Mouse (Mus musculus) liver, adult 2 months (tissue): Measurements from ENCODE around the gene Parp16. TPM values are rescaled to one million over a fixed set of nuclear protein-coding genes. Genes with fewer than 3 reads are reported as not detected.

Experiments used
- DNase-seq: peaks from one replicate; pipeline ENCODE4 v3.0.0-alpha.2; 2011; ENCODE audit warnings: low read depth, low spot score; ENCODE audit errors: extremely low read depth
- H3K27ac ChIP-seq: fragments of 200-500 bp; replicated peaks from 2 replicates; pipeline ENCODE4 v1.5.1; 2012; ENCODE audit warnings: low read depth, mild to moderate bottlenecking, control low read depth, inconsistent platforms, low read length; ENCODE audit not compliant: insufficient read depth
- H3K27me3 ChIP-seq: fragments of 200-500 bp; 2 replicates; pipeline ENCODE4 v1.6.1; 2012; ENCODE audit warnings: mild to moderate bottlenecking, moderate library complexity, low read length, inconsistent platforms; ENCODE audit not compliant: control insufficient read depth, insufficient read depth
- H3K36me3 ChIP-seq: fragments of 200-500 bp; 2 replicates; pipeline ENCODE4 v1.6.1; 2012; ENCODE audit warnings: low read length, inconsistent platforms; ENCODE audit not compliant: control insufficient read depth, insufficient read depth
- H3K4me1 ChIP-seq: fragments of 200-500 bp; 2 replicates; pipeline ENCODE4 v1.6.1; 2011; ENCODE audit warnings: low read length; ENCODE audit not compliant: control insufficient read depth, insufficient read depth
- H3K4me3 ChIP-seq: fragments of 200-500 bp; 2 replicates; pipeline ENCODE4 v1.5.1; 2011; ENCODE audit warnings: low read depth, mild to moderate bottlenecking, control low read depth, low read length, moderate library complexity; ENCODE audit not compliant: insufficient read depth
- H3K79me2 ChIP-seq: fragments of 200-500 bp; 2 replicates; pipeline ENCODE4 v1.6.1; 2012; ENCODE audit warnings: inconsistent platforms, mild to moderate bottlenecking, low read length, moderate library complexity; ENCODE audit not compliant: control insufficient read depth, insufficient read depth
- H3K9ac ChIP-seq: fragments of 200-500 bp; 2 replicates; pipeline ENCODE4 v1.6.1; 2012; ENCODE audit warnings: low read depth, mild to moderate bottlenecking, control low read depth, inconsistent platforms, low read length
- CTCF ChIP-seq: fragments of 200-500 bp; IDR thresholded peaks from 2 replicates; pipeline ENCODE4 v1.5.1; 2011; ENCODE audit warnings: low read depth, low read length, control low read depth
- POLR2A ChIP-seq: fragments of 200-500 bp; IDR thresholded peaks from 2 replicates; pipeline ENCODE4 v1.6.1; 2011; ENCODE audit warnings: low read length, control low read depth; ENCODE audit not compliant: insufficient read depth; ENCODE audit errors: extremely low read depth
- WGBS: fragments of 180-500 bp; shearing (Covaris S2); methylation state at CpG from one replicate; pipeline ENCODE4 v1.1.7; 2018; 5-methylcytosine and 5-hydroxymethylcytosine counted together
- polyA plus RNA-seq: library from polyadenylated mRNA; depleted of rRNA; stranded (reverse); fragments of >200 nt; gene quantifications from 2 replicates; pipeline ENCODE4 v1.2.3, GENCODE M21; 2012
- total RNA-seq: library from RNA; depleted of rRNA; stranded (reverse); fragments of >200 nt; gene quantifications from 2 replicates; pipeline ENCODE4 v1.2.3, GENCODE M21; 2014

The Parp16 gene
- total and polyA plus RNA-seq, 2 experiments = 11.4 to 12.6 TPM

GRCm38 (mm10) chr9:65233243-65233985, 38.3 kb downstream of the Parp16 start:
- Histone ChIP-seq H3K27ac (peak overlapping the region; percentile 95), H3K27me3 (no peaks in the 10 kb centered on the region), H3K79me2 (no peaks in the 10 kb centered on the region), H3K9ac (peak overlapping the region; percentile 20), H3K4me3 (no peak overlapping the region), H3K4me1 (peaks cover 28% of the 10 kb centered on the region), H3K36me3 (peaks cover 28% of the 10 kb centered on the region)
- peak; percentile 99 for DNase-seq
- WGBS = 23% methylated on average over 9 of the region's 9 CpGs
- no peak for TF ChIP-seq CTCF
- no peak for TF ChIP-seq POLR2A

GRCm38 (mm10) chr9:65234734-65235133, 39.6 kb downstream of the Parp16 start:
- Histone ChIP-seq H3K9ac (no peak overlapping the region), H3K36me3 (peaks cover 24% of the 10 kb centered on the region), H3K4me1 (peaks cover 28% of the 10 kb centered on the region), H3K79me2 (no peaks in the 10 kb centered on the region), H3K27ac (peak overlapping the region; percentile 64), H3K27me3 (no peaks in the 10 kb centered on the region), H3K4me3 (no peak overlapping the region)
- no peak for TF ChIP-seq POLR2A
- no peak for TF ChIP-seq CTCF
- 52% methylated on average over 3 of the region's 3 CpGs for WGBS
- no peak for DNase-seq

- 0% methylated on average over 1 of the region's 1 CpGs for WGBS
- TF ChIP-seq CTCF (no peak), POLR2A (no peak)
- peak overlapping the region; percentile 88 for H3K27ac ChIP-seq
- no peaks in the 10 kb centered on the region for H3K79me2 ChIP-seq
- no peak overlapping the region for H3K4me3 ChIP-seq
- H3K27me3 ChIP-seq = no peaks in the 10 kb centered on the region
- H3K9ac ChIP-seq = peak overlapping the region; percentile 72
- peaks cover 28% of the 10 kb centered on the region for H3K4me1 ChIP-seq
- peaks cover 19% of the 10 kb centered on the region for H3K36me3 ChIP-seq
- peak; percentile 97 for DNase-seq
These were observed 40.4 kb downstream of the Parp16 start for GRCm38 (mm10) chr9:65235601-65236000.

GRCm38 (mm10) chr9:65237616-65238015, 42.5 kb downstream of the Parp16 start:
- TF ChIP-seq POLR2A (no peak), CTCF (no peak)
- WGBS = 89% methylated on average over 11 of the region's 11 CpGs
- H3K27me3 ChIP-seq = no peaks in the 10 kb centered on the region
- H3K27ac ChIP-seq = no peak overlapping the region
- peaks cover 24% of the 10 kb centered on the region for H3K4me1 ChIP-seq
- H3K79me2 ChIP-seq = no peaks in the 10 kb centered on the region
- DNase-seq = no peak
- no peak overlapping the region for H3K9ac ChIP-seq
- no peak overlapping the region for H3K4me3 ChIP-seq
- H3K36me3 ChIP-seq = peaks cover 17% of the 10 kb centered on the region

GRCm38 (mm10) chr9:65238191-65238760, 43.1 kb downstream of the Parp16 start:
- peaks cover 20% of the 10 kb centered on the region for H3K4me1 ChIP-seq
- H3K27me3 ChIP-seq = no peaks in the 10 kb centered on the region
- H3K79me2 ChIP-seq = no peaks in the 10 kb centered on the region
- no peak for DNase-seq
- H3K36me3 ChIP-seq = peaks cover 17% of the 10 kb centered on the region
- no peak for TF ChIP-seq POLR2A
- TF ChIP-seq CTCF = no peak
- no peak overlapping the region for H3K4me3 ChIP-seq
- H3K9ac ChIP-seq = no peak overlapping the region
- H3K27ac ChIP-seq = no peak overlapping the region
- 84% methylated on average over 13 of the region's 13 CpGs for WGBS

- Histone ChIP-seq H3K4me3 (no peak overlapping the region), H3K27ac (no peak overlapping the region), H3K36me3 (peaks cover 17% of the 10 kb centered on the region), H3K9ac (no peak overlapping the region), H3K27me3 (no peaks in the 10 kb centered on the region), H3K79me2 (no peaks in the 10 kb centered on the region), H3K4me1 (peaks cover 23% of the 10 kb centered on the region)
- no peak for DNase-seq
- WGBS = 89% methylated on average over 4 of the region's 4 CpGs
- TF ChIP-seq POLR2A (no peak), CTCF (no peak)
These were observed 44.0 kb downstream of the Parp16 start for GRCm38 (mm10) chr9:65239176-65239575.
